Mouse (Mus musculus): ENCODE data around the gene Cacnb4. TPM values are rescaled to one million over a fixed set of nuclear protein-coding genes. Genes with fewer than 3 reads are reported as not detected.

Cacnb4 gene
- polyA plus RNA-seq, 1 experiment, result 0.06 TPM

DNA sequence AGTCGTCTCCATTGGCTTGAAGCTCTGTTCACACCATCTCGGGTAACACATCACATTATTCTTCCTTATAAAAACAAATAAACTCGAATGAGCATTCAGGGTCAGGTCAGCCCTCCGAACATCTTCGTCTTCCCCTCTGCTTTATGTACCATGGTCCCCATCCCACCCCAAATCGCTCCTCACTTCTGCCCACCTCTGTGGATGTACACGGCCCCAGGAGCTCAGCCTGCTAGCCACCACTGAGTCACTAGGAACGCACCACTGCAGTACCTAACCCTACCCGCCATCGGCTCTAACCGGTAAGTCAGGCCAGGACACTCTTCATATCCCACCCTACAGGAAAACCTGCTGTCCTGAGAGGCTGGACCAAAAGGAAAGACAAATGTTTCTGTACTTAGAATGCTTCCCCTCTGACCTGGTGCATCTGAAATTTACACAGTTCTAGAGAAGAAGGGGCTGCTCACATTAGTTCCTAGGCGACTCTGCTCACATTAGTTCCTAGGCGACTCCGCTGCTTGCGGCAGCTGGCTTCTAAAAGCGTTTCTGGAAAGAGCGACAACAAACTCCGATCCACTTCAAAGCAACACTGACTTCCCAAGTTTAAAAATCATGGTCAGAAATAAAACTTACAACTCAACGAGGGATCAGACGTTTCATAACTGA lies 120.2 kb downstream of the Cacnb4 start:
- Histone ChIP-seq H3K4me3 (ENCODE audit: extremely low read depth, insufficient read depth, insufficient read length) (no peak overlapping the region), H3K36me3 (ENCODE audit: control insufficient read depth, insufficient read depth, low read length) (no peaks in the 10 kb centered on the region), H3K27ac (ENCODE audit: insufficient read depth, low read length) (no peak overlapping the region), H3K4me1 (ENCODE audit: control insufficient read depth, insufficient read depth, insufficient read length) (no peaks in the 10 kb centered on the region), H3K27me3 (ENCODE audit: control insufficient read depth, insufficient read depth, low read length) (no peaks in the 10 kb centered on the region)
- 92% methylated on average over 20 of the region's 20 CpGs for WGBS
- TF ChIP-seq CTCF (IDR thresholded peaks at IDR 0.05; ENCODE audit: extremely low read depth, insufficient read depth, insufficient read length, insufficient replicate concordance) (no peak), POLR2A (IDR thresholded peaks at IDR 0.05; ENCODE audit: low read depth, low read length) (no peak)
- DNase-seq (ENCODE audit: low read depth in 1 of 2, low spot score in 2 of 2), result no peak

- H3K27me3 ChIP-seq (ENCODE audit: control insufficient read depth, insufficient read depth, low read length), result no peaks in the 10 kb centered on the region
- no peaks in the 10 kb centered on the region for H3K4me1 ChIP-seq (ENCODE audit: control insufficient read depth, insufficient read depth, insufficient read length)
- no peak overlapping the region for H3K4me3 ChIP-seq (ENCODE audit: extremely low read depth, insufficient read depth, insufficient read length)
- TF ChIP-seq POLR2A (IDR thresholded peaks at IDR 0.05; ENCODE audit: low read depth, low read length) (no peak), CTCF (IDR thresholded peaks at IDR 0.05; ENCODE audit: extremely low read depth, insufficient read depth, insufficient read length, insufficient replicate concordance) (no peak)
- no peak overlapping the region for H3K27ac ChIP-seq (ENCODE audit: insufficient read depth, low read length)
- 63% methylated on average over 3 of the region's 3 CpGs for WGBS
- H3K36me3 ChIP-seq (ENCODE audit: control insufficient read depth, insufficient read depth, low read length), result no peaks in the 10 kb centered on the region
- no peak for DNase-seq (ENCODE audit: low read depth in 1 of 2, low spot score in 2 of 2)
Observed at GRCm38 (mm10) chr2:52548401-52548800, 128.2 kb downstream of the Cacnb4 start.

DNA sequence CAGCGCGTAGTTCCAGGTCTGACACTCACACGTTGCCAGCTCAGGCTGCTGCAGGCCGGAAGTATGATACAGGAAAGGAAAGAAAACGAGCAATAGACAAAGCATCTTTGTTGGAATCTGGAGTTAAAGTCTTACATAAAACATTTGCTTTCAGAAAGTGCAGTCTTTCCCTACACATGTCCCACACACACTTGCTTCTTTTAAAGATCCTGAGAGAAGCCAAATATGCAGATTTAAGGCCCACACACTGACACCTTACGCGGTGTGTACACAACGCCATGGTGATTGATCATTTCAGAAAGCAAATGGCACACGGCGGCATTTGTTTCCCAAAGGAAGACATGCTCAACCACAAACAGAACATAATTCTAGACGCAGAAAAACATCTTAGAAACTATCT lies 129.3 kb downstream of the Cacnb4 start:
- H3K27ac ChIP-seq (ENCODE audit: insufficient read depth, low read length), result no peak overlapping the region
- no peak for DNase-seq (ENCODE audit: low read depth in 1 of 2, low spot score in 2 of 2)
- H3K4me1 ChIP-seq (ENCODE audit: control insufficient read depth, insufficient read depth, insufficient read length), result no peaks in the 10 kb centered on the region
- H3K4me3 ChIP-seq (ENCODE audit: extremely low read depth, insufficient read depth, insufficient read length), result no peak overlapping the region
- H3K27me3 ChIP-seq (ENCODE audit: control insufficient read depth, insufficient read depth, low read length), result no peaks in the 10 kb centered on the region
- TF ChIP-seq CTCF (IDR thresholded peaks at IDR 0.05; ENCODE audit: extremely low read depth, insufficient read depth, insufficient read length, insufficient replicate concordance), result no peak
- TF ChIP-seq POLR2A (IDR thresholded peaks at IDR 0.05; ENCODE audit: low read depth, low read length), result no peak
- 92% methylated on average over 11 of the region's 11 CpGs for WGBS
- H3K36me3 ChIP-seq (ENCODE audit: control insufficient read depth, insufficient read depth, low read length), result no peaks in the 10 kb centered on the region

- H3K4me1 ChIP-seq (ENCODE audit: control insufficient read depth, insufficient read depth, insufficient read length), result no peaks in the 10 kb centered on the region; the same call in 1 of the 2 replicates
- no peak overlapping the region for H3K4me3 ChIP-seq (ENCODE audit: extremely low read depth, insufficient read depth, insufficient read length)
- 89% methylated on average over 2 of the region's 2 CpGs for WGBS
- no peak overlapping the region for H3K27ac ChIP-seq (ENCODE audit: insufficient read depth, low read length)
- no peak for DNase-seq (ENCODE audit: low read depth in 1 of 2, low spot score in 2 of 2)
- no peak for TF ChIP-seq CTCF (IDR thresholded peaks at IDR 0.05; ENCODE audit: extremely low read depth, insufficient read depth, insufficient read length, insufficient replicate concordance)
- TF ChIP-seq POLR2A (IDR thresholded peaks at IDR 0.05; ENCODE audit: low read depth, low read length), result no peak
- no peaks in the 10 kb centered on the region for H3K27me3 ChIP-seq (ENCODE audit: control insufficient read depth, insufficient read depth, low read length)
- no peaks in the 10 kb centered on the region for H3K36me3 ChIP-seq (ENCODE audit: control insufficient read depth, insufficient read depth, low read length)
Observed at GRCm38 (mm10) chr2:52544527-52544926, 132.1 kb downstream of the Cacnb4 start.

- H3K36me3 ChIP-seq (ENCODE audit: control insufficient read depth, insufficient read depth, low read length), result no peaks in the 10 kb centered on the region
- WGBS, result 92% methylated on average over 4 of the region's 4 CpGs
- no peak overlapping the region for H3K4me3 ChIP-seq (ENCODE audit: extremely low read depth, insufficient read depth, insufficient read length)
- H3K4me1 ChIP-seq (ENCODE audit: control insufficient read depth, insufficient read depth, insufficient read length), result no peaks in the 10 kb centered on the region; the same call in 1 of the 2 replicates
- no peaks in the 10 kb centered on the region for H3K27me3 ChIP-seq (ENCODE audit: control insufficient read depth, insufficient read depth, low read length)
- no peak for TF ChIP-seq CTCF (IDR thresholded peaks at IDR 0.05; ENCODE audit: extremely low read depth, insufficient read depth, insufficient read length, insufficient replicate concordance)
- no peak for TF ChIP-seq POLR2A (IDR thresholded peaks at IDR 0.05; ENCODE audit: low read depth, low read length)
- no peak for DNase-seq (ENCODE audit: low read depth in 1 of 2, low spot score in 2 of 2)
- H3K27ac ChIP-seq (ENCODE audit: insufficient read depth, low read length), result no peak overlapping the region
Observed at GRCm38 (mm10) chr2:52541068-52541467, 135.6 kb downstream of the Cacnb4 start.

- H3K36me3 ChIP-seq (ENCODE audit: control insufficient read depth, insufficient read depth, low read length), result no peaks in the 10 kb centered on the region
- WGBS, result 54% methylated on average over 6 of the region's 6 CpGs
- no peaks in the 10 kb centered on the region; the same call in 1 of the 2 replicates for H3K4me1 ChIP-seq (ENCODE audit: control insufficient read depth, insufficient read depth, insufficient read length)
- H3K4me3 ChIP-seq (ENCODE audit: extremely low read depth, insufficient read depth, insufficient read length), result no peak overlapping the region
- no peak for TF ChIP-seq POLR2A (IDR thresholded peaks at IDR 0.05; ENCODE audit: low read depth, low read length)
- no peak for TF ChIP-seq CTCF (IDR thresholded peaks at IDR 0.05; ENCODE audit: extremely low read depth, insufficient read depth, insufficient read length, insufficient replicate concordance)
- H3K27me3 ChIP-seq (ENCODE audit: control insufficient read depth, insufficient read depth, low read length), result no peaks in the 10 kb centered on the region
- no peak overlapping the region for H3K27ac ChIP-seq (ENCODE audit: insufficient read depth, low read length)
- no peak for DNase-seq (ENCODE audit: low read depth in 1 of 2, low spot score in 2 of 2)
Observed at GRCm38 (mm10) chr2:52539318-52539717, 137.3 kb downstream of the Cacnb4 start.

DNA sequence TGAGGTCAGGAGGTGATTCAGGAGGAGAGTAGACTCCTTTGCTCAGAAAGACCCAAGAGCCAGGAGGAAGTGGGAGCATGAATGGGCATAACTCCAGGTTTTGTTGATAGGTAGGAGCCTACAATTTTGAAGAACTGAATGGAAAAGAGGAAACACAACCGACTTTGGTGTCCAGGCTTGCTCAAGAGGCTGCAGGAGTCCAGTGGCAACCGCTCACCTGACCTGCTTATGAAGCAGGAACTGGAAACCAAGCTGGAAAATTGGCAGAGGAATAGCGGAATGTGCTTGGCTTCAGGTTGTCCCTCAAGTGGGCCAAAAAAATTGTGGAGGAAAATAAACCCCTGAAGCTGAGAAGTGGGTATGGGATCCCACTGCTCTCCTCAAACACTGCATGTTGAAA lies 139.0 kb downstream of the Cacnb4 start:
- no peaks in the 10 kb centered on the region for H3K36me3 ChIP-seq (ENCODE audit: control insufficient read depth, insufficient read depth, low read length)
- TF ChIP-seq POLR2A (IDR thresholded peaks at IDR 0.05; ENCODE audit: low read depth, low read length), result no peak
- no peak for TF ChIP-seq CTCF (IDR thresholded peaks at IDR 0.05; ENCODE audit: extremely low read depth, insufficient read depth, insufficient read length, insufficient replicate concordance)
- H3K27ac ChIP-seq (ENCODE audit: insufficient read depth, low read length), result no peak overlapping the region
- H3K27me3 ChIP-seq (ENCODE audit: control insufficient read depth, insufficient read depth, low read length), result no peaks in the 10 kb centered on the region
- no peaks in the 10 kb centered on the region; the same call in 1 of the 2 replicates for H3K4me1 ChIP-seq (ENCODE audit: control insufficient read depth, insufficient read depth, insufficient read length)
- no peak overlapping the region for H3K4me3 ChIP-seq (ENCODE audit: extremely low read depth, insufficient read depth, insufficient read length)
- 72% methylated on average over 3 of the region's 3 CpGs for WGBS
- no peak for DNase-seq (ENCODE audit: low read depth in 1 of 2, low spot score in 2 of 2)
